Mouse (Mus musculus) liver, adult 2 months (tissue): ENCODE data around the gene Gpn3.

Source experiments
- CTCF ChIP-seq: fragments of 200-500 bp; IDR thresholded peaks from 2 replicates; pipeline ENCODE4 v1.5.1; 2011; ENCODE audit warnings: low read depth, low read length, control low read depth
- POLR2A ChIP-seq: fragments of 200-500 bp; IDR thresholded peaks from 2 replicates; pipeline ENCODE4 v1.6.1; 2011; ENCODE audit warnings: low read length, control low read depth; ENCODE audit not compliant: insufficient read depth; ENCODE audit errors: extremely low read depth

DNA sequence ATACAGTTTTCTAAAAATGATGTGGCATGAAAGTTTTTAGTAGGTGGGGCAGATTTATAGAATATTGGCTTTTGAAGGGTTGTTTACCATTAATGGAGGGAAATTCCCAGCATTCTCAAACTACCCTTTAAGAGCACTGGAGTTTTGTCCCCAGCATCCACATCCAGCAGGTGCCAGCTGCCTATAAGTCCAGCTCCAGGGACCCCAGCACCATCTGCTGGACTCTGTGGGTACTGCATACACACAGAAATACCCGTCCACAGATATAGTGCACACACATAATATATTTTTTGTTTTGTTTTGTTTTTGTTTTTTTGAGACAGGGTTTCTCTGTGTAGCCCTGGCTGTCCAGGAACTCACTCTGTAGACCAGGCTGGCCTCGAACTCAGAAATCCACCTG, 22.2 kb downstream of the Gpn3 start:
- TF ChIP-seq CTCF (peak; percentile 81), POLR2A (no peak)
